Mouse (Mus musculus) adrenal gland, postnatal 14 days (tissue): ENCODE data around the gene Eif6. TPM values are rescaled to one million over a fixed set of nuclear protein-coding genes. Genes with fewer than 3 reads are reported as not detected.
A peak's percentile ranks its signal among the peaks of the same experiment; 100 is the strongest.

Source experiments
- DNase-seq: peaks from one replicate; pipeline ENCODE4 v3.0.0; 2021; ENCODE audit warnings: mixed read lengths
- total RNA-seq: library from RNA; stranded (reverse); gene quantifications from 2 replicates; pipeline ENCODE4 v1.2.3, GENCODE M21; 2021

Gene Eif6
- total RNA-seq, 1 experiment from 2014 or later, result 113 TPM

DNA sequence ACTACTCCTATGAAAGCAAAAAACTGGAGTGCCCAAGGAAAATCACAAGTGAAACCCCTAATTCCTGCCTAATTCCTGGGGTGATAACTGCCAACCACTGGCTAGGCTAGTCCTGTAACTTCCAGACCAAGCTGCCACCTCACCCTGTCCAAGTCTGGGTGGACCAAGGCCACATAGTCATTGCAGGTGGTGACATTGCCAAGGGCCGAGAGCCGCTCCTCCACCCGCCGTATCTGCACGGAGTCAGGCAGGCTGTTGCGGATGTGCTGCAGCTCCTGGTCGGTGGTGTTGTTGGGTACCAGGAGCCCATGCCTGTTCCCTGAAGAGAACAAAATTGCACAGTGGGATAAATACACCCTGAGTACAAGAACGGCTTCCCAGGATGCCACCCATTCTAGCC is 3.0 kb downstream of the Eif6 start:
- peak; percentile 28 for DNase-seq

DNA sequence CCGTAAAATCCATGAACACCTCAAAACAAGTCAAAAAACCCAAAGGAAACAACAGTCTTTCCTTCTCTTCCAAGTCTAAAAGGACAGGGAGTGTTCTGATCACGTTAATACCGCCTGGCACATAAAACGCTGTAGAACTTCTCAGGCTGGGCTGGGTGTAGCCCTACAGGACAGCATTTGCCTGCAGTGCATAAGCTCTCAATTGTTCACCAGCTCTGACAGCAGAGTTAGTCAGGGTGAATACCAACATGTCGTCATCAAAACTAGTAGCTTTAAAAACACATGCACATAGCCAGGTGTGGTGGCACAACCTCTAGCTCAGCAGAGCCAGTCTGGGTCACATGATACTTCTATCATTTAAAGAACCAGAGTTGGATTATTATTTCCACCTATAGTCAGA is 5.9 kb downstream of the Eif6 start:
- DNase-seq, result no peak

DNA sequence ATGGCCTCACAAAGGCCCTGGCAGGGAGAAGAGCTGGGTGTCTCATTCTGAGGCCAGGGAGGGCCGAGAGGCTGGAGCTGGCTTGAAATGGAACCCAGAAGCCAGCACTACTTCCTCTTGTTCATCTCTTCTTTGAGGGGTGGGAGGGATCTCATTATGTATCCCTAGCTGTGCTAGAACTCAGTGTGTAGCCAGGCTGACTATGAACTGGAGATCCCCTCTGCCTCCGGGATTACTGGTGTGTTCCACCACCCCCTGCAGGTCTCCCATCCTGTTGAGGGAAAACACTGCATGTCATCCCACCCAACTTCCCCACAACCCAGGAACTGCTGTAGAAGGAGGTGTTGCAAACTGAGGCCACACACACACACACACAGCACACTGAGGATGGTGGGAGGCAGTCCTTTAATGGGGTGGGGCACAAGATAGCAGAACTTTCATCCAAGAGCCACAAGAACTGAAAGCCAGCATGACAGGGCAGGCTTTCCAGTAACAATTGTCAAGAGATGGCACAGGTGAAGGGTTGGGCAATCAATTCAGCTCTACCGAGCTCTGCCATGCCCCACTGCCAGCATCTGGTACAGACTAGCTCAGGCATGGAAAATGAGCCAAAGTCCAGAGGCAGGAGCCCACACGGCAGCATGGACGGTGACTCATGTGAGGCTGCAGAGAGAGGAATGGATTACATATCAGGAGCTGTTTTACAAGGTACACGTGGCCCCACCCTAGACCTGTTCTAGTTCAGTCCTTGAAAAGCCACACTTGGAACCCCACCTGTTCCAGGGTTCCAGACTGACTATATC is 7.1 kb downstream of the Eif6 start:
- DNase-seq, result peak; percentile 51

DNA sequence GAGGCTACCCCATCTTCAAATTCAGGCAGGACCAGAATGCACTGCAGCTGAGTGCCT is 7.5 kb downstream of the Eif6 start, which contains the start of gene BC029722:
Gene BC029722, minus strand, starts transcription at position 35 of the 57 bp plus-strand sequence.
- no peak for DNase-seq

DNA sequence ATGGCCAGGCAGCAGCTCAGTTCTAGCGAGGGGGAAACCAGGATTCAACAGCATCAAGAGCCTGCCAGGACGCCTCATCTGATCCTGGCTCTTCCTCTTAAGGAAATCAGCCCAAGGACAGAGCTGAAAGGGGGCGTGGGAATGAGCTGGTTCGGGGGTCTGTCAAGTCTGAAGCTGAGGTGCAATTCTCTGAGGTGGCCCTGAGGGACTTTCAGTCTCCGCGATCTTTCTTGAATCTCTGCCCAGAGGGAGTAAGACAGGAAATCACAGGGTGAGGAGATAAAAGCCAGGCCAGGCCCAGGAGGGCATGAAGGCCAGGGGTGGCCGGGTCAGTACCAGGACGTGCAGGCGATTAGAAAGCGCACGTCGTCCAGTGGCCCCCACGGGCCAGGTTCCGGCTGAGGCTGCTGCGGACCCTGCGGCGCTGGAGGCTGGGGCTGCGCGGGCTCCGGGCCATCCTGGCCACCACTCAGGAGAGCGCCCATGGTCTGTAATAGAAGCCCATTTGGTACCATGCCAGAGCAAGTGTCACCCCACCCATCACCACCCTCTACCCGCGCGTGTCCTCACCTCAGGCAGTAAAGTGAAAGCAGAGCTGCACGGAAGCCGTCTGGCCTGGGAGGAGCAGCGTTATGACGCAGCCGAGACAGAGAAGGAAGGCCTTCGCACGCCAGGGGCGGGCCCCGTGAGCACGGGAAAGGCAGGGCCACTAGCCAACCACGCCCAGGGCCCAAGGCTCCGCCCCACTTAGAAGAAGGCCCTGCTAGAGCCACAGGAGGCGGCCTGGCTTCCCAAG is 7.9 kb downstream of the Eif6 start:
- peak; percentile 98 for DNase-seq

DNA sequence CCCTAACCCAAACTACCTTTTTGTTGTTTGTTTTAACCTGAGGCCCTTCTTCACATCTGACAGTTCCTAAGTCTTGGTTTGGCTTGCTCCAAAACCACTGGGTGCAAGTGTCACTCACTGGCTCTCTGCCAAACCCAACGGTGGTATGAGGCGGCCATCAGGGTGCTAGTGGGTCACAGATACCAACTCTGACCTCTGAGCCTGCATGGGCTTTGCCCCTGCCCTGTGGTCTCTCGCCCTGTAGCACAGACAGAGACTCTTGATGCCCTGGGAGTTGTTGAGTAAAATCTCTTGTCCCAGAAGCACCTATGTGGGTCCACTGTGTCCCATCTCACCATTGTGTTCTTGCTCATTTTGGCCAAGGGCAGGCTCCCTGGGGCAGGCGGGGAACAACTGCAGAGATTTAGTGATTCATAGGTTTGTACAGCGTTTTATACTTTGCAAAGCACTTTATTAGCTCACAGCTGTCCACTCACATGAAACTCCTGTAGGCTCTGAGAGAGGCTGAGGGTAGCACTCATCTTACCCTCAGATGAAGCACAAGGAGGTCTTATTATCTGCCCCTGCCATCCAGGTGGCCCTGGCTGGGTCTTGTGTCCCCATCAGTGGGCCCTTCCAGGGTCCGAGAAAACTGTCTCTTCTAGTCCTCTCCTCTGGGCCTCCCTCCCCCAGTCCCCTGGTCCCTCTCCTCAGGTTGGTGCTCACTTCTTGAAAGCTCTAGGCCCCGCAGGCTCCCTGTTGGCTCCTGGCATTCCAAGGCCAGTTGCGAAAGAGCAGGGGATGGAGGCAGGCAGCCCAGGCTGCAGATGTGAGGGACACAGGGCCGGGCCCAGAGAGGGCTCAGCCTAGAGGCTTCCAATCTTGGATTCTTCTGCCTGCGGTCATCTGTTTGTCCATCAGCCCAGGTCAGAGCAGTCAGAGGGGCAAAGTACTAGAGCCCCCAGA is 9.2 kb downstream of the Eif6 start:
- peak; percentile 85 for DNase-seq

DNA sequence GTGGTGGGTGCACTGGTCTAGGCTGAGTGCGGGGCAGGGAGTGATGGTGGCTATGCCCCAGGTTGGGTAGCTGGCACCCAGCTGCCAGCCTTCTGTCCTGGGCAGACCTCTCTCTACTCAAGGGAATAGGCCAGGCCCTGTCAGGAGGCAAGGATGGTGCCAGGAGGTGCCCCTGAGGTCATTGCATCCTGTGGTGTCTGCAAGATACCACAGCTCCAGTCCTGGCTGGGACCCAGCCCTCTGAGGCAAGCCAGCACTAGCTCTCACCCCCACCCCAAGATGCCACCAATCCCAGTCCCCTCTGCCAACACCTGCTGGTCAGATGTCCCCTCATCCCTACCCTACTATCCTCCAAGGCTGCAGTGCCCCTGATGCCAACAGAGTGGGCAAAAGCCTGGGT is 10.5 kb downstream of the Eif6 start:
- DNase-seq, result peak; percentile 30

DNA sequence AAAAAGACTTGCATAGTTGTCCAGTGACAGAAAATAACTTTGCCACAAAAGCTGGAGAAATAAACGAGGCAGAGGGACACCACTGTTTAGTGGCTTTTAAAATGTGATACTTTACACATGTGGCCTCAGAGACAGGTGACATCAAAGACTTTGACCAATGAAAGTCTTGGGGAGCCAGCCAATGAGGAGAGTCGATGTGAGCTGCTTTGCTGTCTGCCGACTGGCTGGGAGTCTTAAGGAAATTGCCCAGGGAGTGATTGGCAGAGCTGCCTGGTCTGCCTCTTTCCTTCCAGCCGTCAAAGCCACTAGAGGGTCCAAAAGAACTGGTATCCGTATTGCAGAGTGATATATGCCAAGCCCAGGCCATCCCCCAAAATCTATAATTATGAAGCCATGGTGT is 11.9 kb downstream of the Eif6 start:
- DNase-seq, result no peak

DNA sequence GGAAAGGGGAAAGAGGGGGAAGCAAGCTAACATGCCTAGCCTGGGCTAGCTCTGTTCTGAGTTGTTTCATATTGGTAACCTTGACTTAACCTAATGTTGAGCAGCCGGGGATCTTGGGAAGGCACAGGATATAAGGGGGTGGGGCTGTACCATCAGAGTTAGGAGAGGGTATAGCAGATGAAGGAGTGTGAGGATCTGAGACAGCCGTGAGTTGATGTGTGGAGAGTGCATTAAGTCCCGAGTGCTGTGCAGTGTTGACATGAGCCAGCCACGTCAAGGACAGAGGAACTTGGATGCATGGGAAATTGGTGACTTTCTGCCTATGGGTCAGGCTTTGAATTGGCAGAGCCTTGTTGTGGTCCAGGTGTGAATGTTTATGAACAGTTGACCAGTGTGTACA is 14.1 kb downstream of the Eif6 start:
- no peak for DNase-seq

DNA sequence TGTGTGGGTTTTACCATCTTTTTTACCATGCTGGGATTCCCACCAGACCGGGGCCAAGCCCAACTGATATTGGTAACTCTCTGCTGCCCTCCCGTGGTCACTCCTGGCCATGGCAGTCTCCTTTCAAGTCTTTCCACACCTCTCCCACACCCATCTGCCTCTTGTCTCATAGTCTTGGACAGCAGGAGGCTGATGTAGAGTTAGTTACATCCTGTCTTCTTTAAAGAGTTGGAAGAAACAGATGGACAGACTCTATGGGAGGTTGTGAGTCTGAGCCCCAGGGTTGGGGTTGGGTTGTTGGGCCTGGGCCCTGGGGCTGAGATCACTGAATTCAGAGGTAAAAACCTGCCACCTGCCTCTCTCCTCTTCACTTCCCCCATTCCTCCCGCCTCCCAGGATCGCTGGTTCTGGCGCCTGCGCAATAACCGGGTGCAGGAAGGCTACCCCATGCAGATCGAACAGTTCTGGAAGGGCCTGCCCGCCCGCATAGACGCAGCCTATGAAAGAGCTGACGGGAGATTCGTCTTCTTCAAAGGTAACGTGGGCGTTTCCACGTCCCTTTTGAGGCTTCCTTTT is 14.8 kb downstream of the Eif6 start:
- peak; percentile 91 for DNase-seq

DNA sequence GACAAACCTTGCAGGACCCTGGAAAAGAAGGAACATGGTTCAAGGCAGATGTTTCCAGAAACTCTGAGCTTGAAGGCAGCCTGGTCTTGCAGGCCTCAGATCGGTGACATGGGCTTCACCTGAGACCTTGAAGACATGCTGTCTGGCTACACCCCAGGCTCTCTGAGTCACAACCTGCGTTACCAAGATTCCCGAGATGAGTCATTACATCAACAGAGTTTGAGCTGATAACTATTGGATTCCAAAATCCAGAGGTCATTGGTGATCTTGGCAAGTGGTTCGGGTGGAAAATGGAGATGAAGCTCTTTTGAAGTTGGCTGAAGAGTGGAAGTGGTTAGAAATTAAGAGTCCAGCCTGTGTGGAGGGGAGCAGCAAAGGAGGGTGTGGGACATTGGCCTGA is 17.1 kb downstream of the Eif6 start:
- peak; percentile 65 for DNase-seq

DNA sequence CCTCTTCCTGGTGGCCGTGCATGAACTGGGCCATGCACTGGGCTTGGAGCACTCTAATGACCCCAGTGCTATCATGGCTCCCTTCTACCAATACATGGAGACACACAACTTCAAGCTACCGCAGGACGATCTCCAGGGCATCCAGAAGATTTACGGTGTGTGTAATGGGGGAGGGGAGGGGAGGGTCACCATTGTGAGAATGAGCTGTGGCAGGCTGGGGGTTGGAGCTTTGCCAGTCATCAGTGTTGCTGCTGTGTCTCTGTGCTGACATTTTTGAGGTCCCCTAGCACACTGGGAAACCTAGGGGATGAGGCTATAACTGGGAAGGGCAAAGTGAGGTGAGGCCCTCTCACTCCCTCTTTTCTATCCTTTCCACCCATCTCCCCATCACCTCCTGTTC is 19.3 kb downstream of the Eif6 start:
- no peak for DNase-seq

DNA sequence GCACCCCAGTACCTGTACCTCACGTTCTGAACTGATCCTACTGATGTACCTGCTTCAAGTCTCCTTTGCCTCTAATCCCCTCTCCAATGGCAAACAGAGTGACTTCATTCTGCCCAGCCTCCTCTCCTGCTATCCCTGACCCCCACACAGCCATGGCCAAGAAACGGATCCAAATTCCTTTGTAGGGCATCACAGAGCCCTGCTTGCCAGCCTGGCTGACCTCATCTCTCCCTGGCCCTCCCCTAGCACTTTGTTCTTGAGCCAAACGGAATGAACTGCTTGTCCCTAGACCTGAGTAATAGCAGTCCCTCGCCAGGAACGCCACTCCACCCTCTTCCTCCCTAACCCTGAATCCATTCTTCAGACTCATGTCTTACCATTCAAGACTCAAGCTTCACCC is 20.2 kb downstream of the Eif6 start:
- DNase-seq, result peak; percentile 89

DNA sequence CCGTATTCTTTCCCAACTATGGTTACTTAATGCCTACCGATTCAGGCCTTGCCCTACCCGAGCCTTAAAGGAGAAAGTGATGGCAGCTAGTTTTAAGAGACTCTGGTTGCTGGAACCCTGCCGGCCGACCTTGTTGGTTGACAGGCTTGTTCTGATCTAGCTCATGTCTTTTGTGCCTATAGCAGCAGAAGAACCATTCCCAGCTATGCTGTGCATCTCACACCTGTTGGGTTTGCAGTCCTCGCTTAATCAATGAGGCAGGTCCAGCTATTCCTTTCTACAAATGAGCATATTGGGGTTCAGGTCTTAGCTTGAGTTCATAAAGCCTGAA is 20.8 kb downstream of the Eif6 start:
- no peak for DNase-seq

DNA sequence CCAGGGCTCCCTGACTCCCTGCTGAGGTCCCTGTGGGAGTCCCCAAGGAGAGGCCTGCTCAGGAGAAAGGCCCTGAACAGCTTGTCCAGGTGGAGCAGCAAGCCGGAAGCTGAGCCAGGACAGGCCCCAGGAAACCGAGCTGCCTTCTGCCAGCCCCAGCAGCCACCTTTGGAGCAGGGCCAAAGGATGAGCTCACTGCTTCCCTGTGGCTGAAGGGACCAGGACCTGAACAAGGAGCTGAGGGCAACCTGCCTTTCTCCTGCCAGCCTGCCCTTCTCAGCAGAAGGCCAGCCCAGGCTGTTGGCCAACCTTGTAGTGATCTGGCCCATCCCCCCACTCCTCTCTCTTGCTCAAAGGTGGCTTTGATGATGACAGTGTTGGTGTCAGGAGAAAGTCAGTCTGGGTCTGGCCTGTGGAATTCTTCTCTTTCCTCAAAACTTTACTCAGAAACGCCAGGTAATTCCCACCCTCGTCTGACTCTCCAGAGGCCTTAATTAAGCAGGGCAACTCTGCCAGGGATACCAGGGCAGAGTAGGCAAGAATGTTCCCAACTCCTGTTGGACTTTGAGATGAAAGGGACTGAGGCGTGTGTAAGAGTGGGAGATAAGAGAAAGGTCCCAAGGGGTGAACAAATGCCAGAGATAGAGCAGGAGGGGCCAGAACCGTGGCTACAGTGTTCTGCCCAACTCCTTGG is 21.3 kb downstream of the Eif6 start:
- DNase-seq, result peak; percentile 92

DNA sequence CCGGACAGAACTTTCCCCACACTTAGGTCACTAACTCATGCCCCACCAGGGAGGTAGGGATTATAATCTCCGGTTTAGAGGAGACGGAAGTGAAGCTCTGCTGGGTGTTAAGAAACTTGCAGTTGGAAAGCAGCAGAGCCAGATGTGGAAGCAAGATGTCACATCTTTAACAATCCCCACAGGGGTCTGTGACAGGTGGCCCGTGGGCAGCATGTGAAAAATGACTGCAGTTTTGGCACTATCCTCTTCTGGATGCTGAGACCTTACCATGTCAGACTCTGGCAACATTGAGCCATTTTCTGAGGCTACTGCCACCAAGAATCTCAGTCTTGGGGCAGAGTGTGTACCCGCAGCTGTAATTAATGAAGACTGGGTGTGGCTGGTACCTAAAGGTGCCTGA is 22.7 kb downstream of the Eif6 start:
- DNase-seq, result no peak

DNA sequence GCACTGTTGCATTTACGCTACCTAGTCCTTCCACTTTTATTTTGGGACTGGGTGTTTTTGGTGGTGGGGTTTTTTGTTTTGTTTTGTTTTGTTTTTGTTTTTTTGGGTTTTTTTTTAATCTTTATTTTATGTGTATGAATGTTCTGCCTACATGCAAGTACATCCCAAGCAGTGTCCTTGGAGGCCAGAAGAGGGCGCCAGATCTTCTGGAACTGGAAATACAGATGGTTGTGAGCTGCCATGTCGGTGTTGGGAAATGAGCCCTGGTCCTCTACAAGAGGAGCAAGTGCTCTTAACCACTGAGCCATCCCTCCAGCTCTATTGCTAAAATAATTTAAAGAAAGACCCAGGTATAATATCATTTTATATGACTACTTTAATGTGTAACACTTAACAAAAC is 24.0 kb downstream of the Eif6 start:
- DNase-seq, result peak; percentile 45

DNA sequence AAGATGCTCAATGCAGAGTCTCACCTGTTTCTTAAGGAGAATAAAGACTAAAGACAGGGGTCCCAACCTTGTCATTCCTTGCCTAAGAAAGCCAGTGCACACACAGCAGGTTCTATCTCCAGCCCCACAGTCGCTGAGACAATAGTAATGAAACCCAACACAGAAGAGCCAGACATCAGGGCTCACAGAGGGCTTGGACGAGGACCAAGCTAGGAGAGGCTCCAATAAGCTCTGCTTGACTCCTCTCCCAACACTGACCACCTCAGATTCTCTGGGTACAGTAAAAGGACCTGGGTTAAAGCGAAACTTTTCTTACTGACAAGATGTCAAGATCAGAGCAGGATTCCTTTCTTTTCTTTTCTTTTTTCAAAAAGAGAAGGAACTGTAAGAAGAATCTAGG is 28.1 kb downstream of the Eif6 start:
- DNase-seq, result no peak

DNA sequence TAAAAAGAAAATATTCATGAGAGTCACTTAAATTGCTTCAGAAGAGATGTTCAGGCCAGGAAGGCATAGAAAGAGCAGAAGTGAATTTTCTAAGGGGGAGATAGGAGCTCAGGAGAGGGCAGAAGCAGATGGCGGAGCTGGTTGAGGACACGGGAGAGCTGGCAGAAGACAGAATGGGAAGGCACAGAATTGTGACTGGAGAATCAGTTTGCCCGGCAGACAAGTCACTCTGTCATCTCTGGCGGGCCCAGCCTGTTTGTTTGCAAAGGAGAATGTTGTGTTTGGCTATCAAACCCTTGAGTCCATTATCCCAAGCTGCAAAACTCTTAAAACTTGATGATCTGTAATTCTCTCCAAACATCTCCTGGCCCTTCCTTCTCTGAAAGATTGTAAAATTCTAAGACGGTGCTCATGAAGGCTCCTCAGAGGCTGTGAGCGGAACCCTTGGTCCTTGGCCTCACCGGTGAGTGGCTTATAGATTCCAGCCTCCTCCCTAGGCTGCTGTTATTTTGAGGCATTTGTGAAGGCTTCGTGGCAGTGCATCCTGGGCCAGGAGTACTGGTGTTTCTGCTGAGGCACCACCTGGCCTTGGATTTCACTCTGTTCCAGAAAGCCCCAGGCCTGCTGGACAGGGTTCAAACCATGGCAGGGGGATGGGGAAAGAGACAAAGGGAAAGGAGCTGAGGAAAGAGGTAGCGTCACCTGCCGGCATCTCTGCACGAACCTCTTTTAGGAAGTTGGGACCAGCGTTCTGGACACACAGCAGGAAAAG is 31.9 kb downstream of the Eif6 start:
- DNase-seq, result no peak

DNA sequence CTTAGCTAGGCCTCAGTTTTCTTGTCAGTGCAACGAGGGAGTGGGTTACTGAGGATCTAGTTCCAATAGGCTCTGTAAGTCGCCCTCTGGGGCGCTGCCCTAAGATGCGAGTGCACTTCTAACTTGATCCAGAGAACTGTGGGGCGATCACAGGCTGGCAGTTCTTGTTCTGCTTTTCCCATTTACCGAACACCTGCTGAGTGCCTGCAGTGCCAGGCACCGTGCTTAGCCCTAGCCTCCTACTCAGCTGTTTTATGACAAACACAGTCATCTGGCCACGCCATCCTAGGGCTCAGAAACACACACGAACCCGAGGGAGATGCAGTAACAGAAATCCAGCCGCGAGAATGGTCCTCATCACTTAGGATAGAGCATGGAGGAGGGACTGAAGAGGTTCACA is 33.8 kb downstream of the Eif6 start:
- DNase-seq, result no peak
